Mouse (Mus musculus) bone marrow, adult 2 months (tissue): Measurements from ENCODE around the gene Ift140.

ENCODE experiments used
- CTCF ChIP-seq: fragments of 200-500 bp; IDR thresholded peaks from 2 replicates; pipeline ENCODE4 v1.5.1; 2011; ENCODE audit warnings: low read length, control low read depth; ENCODE audit not compliant: control insufficient read depth, insufficient read depth
- POLR2A ChIP-seq: fragments of 200-500 bp; IDR thresholded peaks from 2 replicates; pipeline ENCODE4 v1.6.1; 2011; ENCODE audit warnings: low read depth, mild to moderate bottlenecking, control low read depth, low read length, borderline replicate concordance; ENCODE audit not compliant: control insufficient read depth

- TF ChIP-seq CTCF (no peak), POLR2A (no peak)
These were observed 67.0 kb downstream of the Ift140 start for GRCm38 (mm10) chr17:25082887-25083286.
